Mouse (Mus musculus) urinary bladder, postnatal 10 days (tissue): Measurements from ENCODE around the gene Gtpbp1.
A peak's percentile ranks its signal among the peaks of the same experiment; 100 is the strongest.

Source experiments
- DNase-seq: peaks from one replicate; pipeline ENCODE4 v3.0.0; 2022; ENCODE audit warnings: low spot score

Gene Gtpbp1

DNA sequence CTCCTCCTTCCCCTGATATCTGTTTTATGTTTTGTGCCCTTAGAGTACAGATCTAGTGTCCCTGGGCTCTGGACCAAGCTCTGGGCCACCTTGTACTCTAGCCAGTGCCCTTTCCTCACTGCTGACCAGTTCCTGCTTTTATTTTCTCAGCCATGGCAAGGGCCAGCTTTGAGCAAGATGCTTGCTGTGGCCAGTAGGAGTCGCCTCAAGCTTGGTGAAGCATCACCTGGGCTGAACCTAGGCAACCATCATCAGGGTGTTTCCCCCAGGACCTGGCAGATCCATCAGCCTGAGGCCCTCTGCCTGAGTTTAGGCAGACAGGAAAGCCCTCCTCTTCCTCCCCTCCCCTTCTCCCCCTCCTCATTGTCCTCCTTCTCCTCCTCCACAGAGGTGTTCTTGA, 32.8 kb downstream of the Gtpbp1 start:
- DNase-seq: no peak

DNA sequence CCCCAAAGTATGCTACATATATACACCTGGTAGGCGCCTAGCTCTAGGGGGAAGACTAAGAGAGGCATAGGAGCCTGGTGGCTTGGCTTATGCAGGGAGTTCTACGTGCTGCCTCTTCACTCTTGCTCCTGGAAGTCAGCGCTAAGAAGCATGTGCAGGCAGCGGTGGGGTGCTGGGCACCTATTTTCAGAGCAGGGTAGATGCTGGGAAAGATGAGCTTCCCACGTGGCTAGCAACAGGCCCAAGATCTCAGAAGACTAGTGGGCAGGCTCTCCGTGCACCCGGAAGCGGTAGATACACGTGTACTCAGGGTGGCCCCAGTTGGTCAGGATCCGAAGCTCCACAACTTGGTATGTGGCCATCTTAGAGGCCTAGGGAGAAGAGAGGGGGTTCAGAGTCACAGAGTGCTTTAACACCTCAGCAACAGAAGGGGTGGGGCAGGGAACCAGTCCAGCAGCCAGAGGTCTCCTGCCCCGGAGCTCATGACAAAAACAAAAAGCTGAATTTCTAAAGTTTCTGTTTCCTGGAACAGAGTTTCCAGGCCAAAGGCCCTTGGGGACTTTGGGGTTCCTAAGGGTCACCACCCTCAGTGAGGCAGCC, 34.6 kb downstream of the Gtpbp1 start:
- DNase-seq: no peak

DNA sequence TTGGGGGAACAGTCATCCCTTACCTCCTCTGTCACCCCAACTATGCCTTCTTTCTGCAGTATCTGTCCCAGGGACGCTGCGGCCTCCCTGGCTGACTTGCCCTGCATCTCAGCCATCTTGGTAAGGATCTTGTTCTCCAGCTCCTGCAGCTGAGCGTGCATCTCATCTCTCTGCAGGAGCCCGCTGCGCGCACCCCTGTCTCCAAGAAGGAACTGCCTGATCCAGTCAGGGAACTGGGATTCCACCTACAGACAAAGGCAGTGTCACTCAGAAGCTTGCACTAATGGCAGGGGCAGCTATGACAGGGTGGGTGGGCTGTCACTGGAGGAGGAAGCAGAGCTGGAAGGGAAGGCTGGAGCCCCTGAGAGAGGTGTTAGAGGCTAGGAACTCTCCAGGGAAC, 37.2 kb downstream of the Gtpbp1 start:
- DNase-seq: no peak

DNA sequence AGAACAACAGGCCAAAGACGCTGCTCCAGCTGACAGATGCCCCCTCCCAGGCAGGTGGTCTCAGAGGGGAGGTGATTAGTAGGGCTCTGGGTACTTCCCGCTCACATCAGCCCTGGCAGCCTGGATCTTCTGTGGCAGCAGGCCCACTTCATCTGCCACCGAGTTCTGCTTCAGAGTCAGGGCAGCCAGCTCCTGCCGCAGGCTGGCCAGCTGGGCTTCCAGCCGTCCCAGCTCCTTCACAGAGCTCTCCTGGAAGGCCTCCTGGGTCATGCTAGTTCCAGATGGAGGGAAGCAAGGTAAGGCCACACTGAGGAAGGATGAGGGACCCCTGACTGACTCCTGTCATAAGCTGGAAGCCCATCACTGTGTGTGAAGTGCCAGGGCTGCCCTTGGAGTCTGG, 37.7 kb downstream of the Gtpbp1 start:
- no peak for DNase-seq

DNA sequence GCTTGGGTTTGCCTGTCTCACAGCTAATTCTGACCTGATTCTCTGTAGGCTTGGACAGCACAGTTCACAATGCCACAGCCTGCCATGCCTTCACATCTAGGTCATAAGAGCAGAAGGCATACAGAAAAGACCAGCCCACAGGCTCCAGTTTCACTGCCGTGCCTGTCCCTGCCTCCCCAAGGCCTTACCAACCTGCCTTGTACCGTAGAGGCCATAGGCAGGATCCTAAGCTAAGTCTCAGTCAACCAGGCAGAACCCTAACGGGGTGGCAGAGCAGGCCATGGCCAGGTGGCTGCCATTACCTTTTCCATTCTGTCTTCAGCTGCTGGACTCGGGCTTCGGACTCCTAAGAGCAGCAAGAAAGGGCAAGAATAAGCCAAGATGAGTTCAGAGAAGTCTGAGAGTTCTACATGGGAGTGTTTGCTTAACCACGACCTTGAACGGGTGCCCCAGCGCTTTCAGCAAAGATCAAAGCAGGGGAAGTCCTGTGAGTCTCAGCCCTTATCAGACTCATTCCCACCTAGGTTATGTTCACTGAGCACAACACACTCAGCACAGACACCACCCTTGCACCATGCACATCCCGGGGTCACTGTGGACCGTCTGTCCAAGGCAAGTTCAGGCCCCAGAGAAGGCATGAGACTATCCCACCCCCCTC, 38.2 kb downstream of the Gtpbp1 start:
- no peak for DNase-seq

DNA sequence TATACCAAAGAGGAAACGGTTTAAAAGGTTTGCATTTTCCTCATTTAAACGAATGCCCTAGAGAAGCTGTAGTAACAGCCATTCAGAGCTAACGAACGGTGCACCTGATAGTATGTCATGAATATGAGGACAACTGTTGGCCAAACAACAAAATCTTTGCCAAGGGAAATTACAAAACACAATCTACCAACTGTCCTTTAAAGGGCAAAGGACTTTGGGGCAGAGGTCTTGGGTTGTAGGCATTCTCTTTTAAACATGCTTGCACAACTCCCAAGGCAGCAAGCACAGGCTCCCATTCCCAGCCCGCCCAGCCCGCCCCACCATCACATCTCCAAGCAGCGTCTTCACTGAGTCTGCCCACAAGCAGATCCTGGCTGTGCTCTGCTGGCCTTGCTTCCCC, 40.9 kb downstream of the Gtpbp1 start:
- DNase-seq: no peak

DNA sequence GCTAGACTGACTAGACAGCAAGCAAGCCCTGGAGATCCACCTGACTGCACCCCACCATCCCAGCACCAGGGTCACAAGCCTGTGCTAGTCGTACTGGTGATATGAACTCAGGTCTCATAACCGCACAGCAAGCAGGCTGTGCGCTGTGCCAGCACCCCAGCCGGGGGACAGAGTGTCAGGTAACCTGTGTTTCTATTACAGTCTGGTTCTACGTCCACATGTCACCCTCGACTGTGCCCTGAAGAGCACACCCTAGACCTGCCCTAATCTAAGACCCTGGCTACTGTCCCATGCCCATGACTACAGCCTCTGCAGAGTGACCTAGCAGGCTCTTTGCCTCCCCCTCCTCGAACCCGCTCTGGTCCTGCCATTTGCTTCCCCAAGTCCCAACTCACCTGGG, 42.5 kb downstream of the Gtpbp1 start:
- no peak for DNase-seq

DNA sequence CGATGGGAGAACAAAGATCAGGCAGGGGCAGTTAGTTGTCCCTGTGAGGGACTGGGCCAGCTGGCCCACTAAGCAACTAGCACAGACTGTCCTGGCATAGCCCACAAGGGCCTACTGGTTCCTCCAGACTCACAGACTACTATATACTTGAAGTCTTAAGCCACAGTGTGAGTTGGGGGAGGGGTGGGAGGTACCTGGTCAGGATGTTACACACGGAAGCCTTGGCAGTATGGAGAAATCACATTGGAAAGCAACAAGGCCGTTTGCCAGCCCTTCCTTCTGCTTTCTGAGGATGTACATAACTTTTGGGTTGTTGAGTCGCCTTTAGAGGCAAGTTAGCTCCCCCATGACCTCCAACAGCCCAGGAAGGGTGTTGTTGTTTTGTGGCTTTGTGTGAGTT, 43.0 kb downstream of the Gtpbp1 start:
- DNase-seq: no peak

DNA sequence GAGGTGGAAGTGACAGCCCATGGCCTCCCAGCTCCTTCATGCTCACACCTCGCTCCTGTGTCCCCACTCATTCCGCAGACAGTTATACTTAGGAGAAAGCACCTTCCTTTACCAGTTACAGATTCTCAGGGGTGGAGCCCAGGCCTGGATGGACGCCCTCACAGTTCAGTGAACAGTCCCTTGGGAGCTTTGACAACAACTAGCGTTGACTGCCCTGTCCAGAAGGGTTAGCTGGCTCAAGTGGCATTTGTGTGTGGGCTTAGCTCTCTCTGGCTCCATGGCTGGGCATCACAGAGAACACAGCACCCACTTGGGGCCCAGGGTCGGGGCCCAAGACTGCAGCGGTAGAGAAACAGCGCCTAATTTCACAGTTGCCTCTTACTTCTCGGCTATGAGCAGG, 43.7 kb downstream of the Gtpbp1 start:
- no peak for DNase-seq

DNA sequence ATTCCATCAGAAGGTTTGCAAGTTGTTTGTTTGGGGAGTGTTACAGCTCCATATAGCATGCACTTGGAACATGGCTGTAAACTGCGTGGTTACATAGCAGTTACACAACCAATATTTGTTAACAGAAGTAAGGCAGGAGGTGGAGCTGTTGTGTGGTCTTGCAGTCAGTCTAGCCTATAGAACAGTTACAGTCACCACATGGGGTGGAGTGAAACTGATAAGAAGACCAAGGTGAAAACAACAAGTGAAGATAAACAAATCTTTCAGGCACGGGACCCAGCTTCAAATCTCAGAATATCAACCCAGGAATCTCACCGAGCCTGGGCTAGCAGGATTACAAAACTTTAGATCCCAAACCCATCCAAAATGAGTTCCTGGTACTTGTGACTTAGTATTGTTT, 50.1 kb downstream of the Gtpbp1 start:
- no peak for DNase-seq

DNA sequence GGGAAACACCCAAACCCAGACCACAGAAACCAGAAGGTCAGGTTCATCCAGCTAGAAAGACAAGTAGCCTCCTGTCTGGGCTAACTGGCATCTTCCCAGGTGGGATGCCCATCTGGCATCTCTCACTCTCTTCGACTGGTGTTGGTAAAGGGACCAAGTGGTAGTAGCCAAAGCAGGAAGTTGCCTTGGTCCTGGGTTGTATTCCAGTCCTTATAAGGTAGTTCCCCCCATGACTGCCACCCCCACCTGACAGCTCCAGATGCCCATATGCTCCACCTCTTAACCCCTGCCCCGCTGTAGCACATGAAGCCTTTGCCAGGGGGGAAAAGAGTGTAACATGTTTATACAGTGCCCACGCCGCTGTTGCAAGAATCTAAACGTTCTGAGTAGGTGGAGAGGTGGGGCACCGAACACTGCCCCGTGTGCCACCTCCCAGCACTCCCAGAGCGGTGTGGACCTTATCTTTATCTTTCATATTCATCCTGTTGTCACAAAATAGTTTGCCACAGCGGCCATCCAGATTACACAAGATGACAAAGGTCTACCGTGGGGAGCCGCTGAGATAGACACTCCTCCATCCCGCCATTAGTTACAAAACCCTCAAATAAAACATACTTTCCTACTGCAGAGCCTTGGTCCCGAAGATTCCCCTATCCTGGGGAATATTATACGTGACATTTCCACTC, 50.7 kb downstream of the Gtpbp1 start:
- DNase-seq: no peak

DNA sequence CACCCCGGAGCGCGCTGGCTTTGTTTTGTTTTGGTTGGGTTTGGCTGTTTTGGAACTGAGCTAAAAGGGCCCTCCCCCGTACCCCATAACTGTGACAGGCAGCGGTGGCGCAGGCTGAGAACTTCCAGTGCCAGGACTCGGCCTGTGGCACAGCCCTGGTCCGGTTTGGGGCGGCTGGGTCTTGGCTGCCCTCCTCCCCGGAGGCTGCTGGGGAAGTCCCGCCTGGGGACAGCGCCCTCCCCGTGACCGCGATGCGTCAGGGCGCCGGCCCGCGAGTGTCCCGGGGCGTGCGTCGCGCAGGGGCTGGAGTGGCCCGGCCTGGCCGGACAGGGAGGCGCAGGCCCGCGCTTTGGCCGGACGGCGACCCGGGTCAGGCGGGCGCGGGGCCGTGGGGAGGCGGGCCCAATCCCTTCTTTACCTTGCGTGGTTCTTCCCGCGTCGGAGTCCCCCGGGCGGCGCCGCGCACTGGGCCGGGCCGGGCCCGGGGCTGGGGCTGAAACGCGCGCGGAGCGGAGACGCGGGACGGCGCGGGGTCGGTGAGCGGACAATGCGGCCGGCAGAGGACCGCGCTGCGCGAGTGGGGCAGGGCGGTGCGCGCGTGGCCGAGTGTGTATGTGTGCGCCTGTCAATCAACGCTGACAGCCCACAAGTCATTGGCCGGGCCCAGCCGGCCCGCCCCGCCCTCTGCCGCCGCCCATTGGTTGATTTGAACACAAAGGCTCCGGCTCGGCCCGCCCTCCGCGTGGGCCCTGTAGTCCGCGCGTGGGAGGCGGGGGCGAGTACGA, 51.5 kb downstream of the Gtpbp1 start, which contains the start of gene Sun2:
Gene Sun2 (minus strand): TSS at position 616 of the 785 bp plus-strand sequence.
- DNase-seq: peak; percentile 79

DNA sequence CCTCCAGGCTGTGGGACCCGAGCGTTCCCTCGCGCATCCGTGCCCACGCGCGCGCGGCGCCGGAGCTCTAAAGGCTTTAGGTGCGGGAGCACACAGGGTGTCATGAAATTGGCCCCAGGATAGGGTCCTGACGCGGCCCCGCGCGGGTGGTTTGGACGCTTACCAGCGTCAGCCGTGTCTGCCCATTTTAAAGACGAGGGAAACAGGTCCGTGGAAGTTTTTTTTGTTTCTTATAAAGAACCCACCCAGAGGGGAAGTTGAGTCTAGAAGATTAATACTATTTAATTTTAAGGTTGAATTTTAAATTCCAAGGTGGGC, 52.0 kb downstream of the Gtpbp1 start:
- no peak for DNase-seq

DNA sequence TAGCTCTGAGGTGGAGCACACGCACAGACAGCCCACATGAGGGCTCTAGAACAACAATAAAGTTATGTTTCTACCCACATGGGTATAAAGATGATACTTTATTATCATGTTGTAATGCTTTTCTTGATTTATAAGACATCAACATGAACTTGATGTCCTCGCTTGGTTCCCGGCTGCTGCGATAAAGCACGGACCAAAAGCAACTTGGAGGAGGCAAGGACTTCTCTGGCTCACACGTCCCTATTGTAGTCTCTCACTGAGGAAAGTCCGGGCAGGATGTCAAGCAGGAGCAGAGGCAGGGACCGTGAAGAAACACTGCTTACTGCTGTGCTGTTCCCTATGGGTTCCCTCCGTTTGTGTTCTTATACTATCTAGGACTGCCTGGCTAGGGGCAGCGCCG, 53.4 kb downstream of the Gtpbp1 start:
- no peak for DNase-seq

DNA sequence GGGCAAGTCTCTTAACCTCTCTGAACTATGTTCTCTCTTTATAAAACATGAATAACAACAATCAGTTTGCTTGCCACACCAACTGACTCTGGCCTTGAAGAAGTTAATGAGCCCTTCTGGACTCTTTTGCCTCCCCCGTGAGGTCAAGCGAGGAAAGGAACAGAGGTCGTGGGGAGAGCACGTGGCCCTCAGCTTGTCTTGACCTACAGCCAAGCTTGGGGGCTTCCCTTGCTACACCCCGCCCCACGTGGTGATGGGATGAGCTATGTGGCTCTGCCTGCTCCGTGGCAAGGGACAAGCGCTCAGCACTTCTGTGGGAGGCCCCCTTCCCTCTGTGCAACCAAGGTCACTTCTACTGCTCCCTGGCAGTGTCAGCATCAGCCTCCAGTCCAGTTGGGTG, 54.1 kb downstream of the Gtpbp1 start:
- no peak for DNase-seq

DNA sequence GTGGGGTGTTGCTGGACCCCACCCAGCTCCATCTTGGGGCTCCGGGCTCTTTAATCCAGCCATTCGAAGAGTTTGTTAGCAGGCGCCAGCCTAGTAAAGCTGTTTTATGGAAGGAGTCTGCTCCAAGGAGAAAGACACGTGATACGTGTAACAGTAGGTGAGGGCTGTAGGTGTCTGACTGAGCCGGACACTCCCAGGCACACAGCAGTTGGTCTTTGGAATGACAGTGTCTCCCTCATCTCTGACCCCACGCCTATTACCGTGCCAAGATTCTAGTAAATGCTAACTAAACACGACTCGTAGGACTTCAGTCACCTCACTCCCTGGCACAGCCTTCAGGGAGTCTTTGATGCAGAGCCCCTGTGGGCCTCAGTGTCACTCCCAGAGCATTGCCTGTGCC, 54.7 kb downstream of the Gtpbp1 start:
- no peak for DNase-seq

DNA sequence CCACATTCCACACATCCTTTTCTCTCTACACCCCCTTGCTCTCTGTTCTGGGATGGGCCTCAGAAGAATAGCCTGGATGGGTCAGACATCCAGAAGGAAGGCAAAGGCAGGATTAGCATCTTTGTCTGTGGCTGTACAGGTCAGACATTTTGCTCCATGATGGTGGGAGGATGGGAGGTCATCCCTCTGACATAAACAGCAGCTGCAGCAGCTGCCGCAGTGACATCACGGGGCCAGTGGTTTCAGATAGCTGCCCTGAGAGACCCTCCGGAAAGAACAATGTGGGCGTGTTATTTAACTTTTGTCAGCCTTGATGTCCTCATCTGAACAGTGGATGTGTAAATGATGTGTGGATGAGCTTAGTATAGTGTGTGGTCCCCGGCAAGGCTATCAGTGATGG, 55.2 kb downstream of the Gtpbp1 start:
- no peak for DNase-seq

DNA sequence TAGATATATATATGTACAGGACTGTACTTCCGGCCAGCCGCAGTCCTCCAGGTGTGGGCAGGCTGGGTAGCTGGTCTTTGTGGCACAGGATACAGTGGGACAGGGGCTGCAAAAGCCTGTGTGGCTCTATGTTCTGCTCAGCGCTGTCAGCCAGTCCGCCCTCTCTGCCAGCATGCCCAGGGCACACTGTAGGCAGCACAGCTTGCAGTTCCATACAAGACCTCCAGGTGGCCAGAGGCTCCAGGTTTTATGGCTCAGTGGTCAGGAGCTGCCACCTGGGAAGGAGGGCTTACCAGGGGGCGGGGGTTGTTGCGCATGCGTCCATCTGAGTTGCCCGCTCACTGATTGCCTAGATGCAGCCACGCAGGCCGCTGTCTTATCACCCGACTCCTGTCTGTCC, 57.4 kb downstream of the Gtpbp1 start:
- DNase-seq: no peak

DNA sequence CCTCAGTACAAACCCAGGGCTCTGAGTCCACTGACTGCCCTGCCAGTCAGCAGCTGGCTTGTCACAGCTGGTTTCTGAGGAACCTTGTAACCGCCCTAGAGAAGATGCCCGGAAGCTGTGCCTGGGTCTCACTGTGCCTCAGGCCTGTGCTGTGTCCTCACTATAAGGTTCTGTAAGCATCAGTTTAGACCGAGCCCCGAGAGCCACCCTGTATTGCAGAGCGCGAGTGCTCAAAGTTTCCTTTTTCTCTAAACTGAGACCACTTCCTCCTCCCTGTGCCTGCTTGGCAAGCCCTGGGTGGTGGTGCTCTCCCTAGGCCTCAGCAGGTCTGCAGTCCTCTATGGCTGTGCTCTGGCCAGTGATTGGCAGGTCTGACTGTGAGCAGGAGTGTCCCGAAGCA, 58.5 kb downstream of the Gtpbp1 start:
- no peak for DNase-seq

DNA sequence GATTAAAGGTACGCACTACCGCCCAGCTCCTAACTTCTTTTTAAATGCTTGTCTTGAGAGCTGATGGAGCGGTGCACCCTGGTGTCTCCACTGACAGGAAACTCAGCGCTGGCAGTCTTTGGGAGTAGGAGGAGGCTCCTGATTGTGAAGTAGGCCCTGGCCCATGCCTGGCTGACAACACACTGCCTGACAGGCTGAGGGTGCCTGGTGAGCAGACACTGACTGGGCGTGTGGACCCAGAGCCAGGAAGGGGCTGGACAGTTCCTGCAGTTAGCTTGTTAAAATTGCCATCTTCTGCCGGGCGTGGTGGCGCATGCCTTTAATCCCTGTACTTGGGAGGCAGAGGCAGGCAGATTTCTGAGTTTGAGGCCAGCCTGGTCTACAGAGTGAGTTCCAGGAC, 59.6 kb downstream of the Gtpbp1 start:
- DNase-seq: no peak

DNA sequence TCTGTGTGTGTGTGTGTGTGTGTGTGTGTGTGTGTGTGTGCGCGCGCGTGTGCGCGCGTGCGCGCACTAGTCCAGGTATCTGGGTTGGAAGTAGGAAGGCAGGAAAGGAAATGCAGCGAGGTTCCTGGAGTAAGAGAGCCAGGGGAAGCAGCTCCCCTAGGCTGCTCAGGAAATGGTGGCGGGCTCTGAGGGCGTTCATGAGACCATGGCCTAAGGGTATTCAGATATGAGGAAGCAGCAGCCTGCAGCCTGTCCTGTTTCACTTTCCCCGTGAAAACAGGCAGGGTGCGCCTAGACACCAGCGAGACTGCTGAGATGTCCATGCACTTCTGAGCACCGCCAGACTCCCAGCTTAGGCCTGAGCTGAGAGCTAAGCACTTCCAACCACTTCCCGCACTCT, 61.1 kb downstream of the Gtpbp1 start:
- no peak for DNase-seq

DNA sequence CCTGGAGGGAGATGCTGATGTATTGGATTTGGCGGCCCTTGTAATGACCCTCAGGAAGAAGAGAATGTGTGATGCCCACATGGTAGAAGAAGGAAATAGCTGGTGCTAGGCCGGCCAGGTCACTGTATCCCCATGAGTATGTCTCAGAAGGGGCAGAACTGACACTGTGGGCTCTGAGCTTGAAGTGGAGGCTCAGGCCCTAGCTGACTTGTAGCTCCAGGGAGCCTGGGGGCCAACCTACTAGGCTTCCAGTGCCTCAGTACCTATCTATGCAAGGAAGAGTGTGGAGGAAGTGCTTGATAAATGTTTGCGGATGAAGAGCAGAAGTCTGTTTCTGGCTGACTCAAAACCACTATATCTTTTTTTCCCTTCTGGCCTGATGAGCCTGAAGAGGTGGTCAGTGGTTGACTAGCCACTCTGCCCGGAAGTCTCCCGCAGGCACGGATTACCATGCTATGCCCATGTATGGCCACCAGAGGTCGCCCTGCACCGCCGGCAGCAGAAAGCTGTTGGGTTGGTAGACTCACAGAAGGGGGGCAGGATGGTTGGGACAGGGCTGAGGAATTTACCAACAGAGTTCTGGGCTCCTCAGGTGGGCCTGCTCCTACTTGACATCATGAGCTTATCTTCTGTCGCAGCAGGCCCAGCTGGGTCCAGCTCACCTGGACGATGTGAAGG, 62.2 kb downstream of the Gtpbp1 start:
- no peak for DNase-seq

DNA sequence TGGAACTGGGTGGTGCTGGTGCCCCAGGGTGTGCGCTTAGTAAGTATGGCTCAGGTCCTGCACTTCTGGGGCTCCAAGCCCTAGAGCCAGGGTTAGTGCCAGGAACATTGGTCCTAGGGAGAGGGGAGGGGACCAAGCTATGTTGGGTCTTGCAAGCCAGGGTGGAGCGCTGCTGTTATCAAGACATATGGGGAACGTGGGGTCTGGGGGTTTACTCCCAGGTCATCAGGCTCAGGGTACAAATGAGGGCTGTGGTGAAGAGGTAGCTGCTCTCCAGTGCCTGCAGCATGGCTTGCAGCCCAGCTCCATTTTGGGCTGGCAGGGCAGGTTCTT, 62.7 kb downstream of the Gtpbp1 start:
- DNase-seq: no peak
